Mouse (Mus musculus): ENCODE results near the gene 4930550L24Rik.

DNA sequence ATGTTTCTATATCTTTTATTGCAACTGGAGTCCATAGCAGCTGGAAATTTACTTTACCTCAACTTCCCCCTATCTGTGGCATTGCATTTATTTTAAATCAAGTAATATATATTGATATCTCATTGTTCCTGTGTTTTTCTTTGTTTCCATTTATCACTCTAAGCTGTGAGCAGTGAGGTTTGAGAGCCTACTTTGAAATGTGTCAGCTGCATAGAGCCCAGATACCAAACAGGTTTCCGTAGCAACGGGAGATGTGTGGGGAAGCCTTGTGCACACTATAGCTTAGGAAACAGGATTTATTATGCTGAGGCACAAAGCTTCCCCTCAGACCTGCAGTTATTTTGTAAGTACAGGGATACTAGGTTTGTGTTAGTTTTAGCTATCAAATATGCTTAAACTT lies 58.8 kb downstream of the 4930550L24Rik start:
- TF ChIP-seq CTCF (conservative IDR thresholded peaks at IDR 0.05; ENCODE audit: low read length) (no peak), POU5F1 (IDR thresholded peaks at IDR 0.05; ENCODE audit: borderline replicate concordance, low read length) (no peak), NANOG (IDR thresholded peaks at IDR 0.05; ENCODE audit: borderline replicate concordance, low read length) (no peak)

All from E14TG2a.4 (cell line).